Mouse (Mus musculus) R1 (cell line): ENCODE data around the gene Camkv.
A peak's percentile ranks its signal among the peaks of the same experiment; 100 is the strongest.

Experiments used
- DNase-seq: peaks from one replicate; pipeline ENCODE4 v3.0.0-alpha.2; 2018; ENCODE audit warnings: low read depth, low spot score

Gene Camkv

DNA sequence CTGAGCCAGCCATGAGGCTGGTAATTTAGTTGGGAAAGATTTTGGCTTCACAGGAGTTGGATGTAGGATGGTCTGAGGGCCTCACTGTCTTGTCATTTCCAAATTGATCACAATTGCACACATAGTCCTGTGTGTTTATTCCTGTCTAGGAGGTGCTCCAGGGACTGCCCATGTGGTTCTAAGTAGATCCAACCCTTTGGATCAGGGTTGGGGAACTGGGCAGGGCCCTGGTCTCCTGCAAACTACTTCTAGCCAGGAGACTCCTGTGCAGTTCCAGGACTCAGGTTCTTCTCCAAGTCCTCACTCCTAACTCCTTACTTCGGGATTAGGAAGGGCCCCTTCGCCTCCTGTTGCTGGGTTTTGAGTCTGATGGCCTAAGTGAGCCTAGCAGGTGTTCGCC, at the start of gene Camkv:
Gene Camkv (plus strand): TSS at position 301 of the 400 bp plus-strand sequence.
- no peak for DNase-seq

DNA sequence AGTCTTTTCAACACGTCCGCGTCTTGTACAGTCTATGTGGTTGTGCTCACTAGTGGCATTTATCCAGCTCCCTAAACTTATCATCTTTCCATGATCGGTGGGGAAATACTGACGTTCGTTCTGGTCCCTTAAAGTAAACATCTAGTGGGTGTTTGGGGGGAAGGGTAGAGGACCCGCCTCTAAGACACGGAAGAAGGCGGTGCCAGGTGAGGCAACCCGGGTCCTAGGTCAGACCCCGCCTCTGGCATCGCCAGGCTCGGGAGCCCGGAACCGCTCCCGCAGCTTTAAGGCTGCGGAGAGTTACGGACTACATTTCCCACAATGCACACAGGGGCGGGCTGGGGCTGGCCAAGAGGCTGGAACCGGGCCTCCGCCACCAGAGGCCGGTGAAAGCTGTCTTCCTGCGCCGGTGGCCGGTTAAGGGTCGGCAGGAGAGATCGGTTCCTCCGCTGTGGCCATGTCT, 47.6 kb upstream of the Camkv start, which contains the start of gene Mon1a:
Gene Mon1a (plus strand): TSS at position 348 of the 463 bp plus-strand sequence.
- DNase-seq: peak; percentile 91

GRCm38 (mm10) chr9:107888267-107888850, 47.1 kb upstream of the Camkv start:
- DNase-seq: peak; percentile 77

- no peak for DNase-seq
These were observed 45.2 kb upstream of the Camkv start for GRCm38 (mm10) chr9:107890260-107890659.

DNA sequence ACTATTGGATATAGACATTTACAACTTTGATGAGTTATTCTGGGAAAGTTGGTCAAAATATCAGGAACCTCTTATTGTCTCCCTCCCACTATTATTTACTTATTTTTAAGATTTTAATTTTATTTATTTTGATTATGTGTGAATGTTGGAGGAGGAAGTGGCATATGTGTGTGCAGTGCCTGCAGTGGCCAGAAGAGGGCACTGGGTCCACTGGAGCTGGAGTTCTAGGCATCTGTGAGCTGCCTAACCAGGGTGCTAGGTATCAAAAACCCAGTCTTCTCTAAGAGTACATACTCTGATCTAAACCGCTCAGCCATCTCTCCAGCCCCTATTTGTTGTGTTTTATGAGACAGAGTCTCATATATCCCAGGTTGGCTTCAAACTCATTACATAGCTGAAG, 44.5 kb upstream of the Camkv start:
- peak; percentile 64 for DNase-seq

DNA sequence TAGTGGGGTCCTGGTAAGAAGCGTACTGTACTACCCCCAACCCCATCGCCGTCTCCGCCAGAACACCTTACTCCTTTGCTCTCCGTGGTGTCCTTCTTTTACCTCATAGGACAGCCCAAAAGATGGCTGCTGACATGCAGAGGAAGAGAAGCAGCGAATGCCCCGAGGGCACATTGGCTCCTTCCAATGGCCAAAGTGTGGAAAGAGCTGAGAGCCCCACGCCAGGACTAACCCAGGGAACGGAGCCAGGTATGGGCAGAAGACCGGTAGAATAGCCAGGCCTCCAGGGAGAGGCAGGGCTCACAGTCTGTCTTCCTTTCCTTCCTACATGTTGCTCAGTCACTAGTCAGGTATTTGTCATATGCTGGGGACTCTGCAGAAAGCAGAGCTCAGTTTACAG, 36.9 kb upstream of the Camkv start:
- DNase-seq: no peak

GRCm38 (mm10) chr9:107899855-107900254, 35.6 kb upstream of the Camkv start:
- no peak for DNase-seq

- peak; percentile 95 for DNase-seq
These were observed 34.4 kb upstream of the Camkv start for GRCm38 (mm10) chr9:107900840-107901626.

DNA sequence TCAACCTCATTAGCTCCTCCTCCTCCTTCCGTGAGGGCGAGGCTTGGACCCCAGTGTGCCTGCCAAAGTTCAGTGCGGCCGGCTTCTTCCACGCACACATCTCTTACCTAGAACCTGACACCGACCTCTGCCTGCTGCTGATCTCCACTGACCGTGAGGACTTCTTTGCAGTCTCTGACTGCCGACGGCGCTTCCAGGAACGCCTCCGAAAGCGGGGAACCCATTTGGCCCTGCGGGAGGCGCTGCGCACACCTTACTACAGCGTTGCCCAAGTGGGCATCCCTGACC, 33.9 kb upstream of the Camkv start:
- DNase-seq: no peak

DNA sequence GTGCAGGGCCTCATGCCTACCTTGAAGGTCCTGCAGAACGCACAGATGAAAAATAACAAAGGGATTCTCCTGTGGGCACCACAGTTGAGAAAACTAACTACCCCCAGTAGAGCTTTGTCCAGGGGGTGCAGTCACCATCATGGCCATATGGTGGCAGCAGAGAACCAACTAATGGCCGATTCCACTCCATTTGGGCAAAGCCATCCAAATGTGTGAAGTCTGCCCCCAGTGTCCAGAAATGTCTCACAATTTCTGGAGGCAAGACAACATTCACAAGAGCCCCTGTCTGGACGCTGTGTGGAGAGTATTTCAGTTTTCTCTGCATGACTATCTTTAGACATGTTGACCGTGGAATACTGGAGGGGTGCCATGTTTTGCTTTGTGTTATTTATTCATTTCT, 30.7 kb upstream of the Camkv start:
- DNase-seq: peak; percentile 93

- DNase-seq: peak; percentile 79
These were observed 29.1 kb upstream of the Camkv start, which contains the start of gene Mst1r for GRCm38 (mm10) chr9:107906252-107906966. Gene Mst1r, plus strand, starts transcription at chr9:107906873.

GRCm38 (mm10) chr9:107906967-107907800, 28.3 kb upstream of the Camkv start:
- DNase-seq: no peak

DNA sequence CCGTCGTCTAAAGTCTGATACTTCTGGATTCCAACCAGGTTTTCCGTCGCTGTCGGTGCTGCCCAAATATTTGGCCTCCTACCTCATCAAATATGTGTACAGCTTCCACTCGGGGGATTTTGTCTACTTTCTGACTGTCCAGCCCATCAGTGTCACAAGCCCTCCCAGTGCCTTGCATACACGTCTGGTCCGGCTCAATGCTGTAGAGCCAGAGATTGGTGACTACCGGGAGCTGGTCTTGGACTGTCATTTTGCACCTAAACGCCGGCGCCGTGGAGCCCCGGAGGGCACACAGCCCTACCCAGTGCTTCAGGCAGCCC, 27.7 kb upstream of the Camkv start:
- DNase-seq: no peak

GRCm38 (mm10) chr9:107908410-107909158, 26.9 kb upstream of the Camkv start:
- no peak for DNase-seq

DNA sequence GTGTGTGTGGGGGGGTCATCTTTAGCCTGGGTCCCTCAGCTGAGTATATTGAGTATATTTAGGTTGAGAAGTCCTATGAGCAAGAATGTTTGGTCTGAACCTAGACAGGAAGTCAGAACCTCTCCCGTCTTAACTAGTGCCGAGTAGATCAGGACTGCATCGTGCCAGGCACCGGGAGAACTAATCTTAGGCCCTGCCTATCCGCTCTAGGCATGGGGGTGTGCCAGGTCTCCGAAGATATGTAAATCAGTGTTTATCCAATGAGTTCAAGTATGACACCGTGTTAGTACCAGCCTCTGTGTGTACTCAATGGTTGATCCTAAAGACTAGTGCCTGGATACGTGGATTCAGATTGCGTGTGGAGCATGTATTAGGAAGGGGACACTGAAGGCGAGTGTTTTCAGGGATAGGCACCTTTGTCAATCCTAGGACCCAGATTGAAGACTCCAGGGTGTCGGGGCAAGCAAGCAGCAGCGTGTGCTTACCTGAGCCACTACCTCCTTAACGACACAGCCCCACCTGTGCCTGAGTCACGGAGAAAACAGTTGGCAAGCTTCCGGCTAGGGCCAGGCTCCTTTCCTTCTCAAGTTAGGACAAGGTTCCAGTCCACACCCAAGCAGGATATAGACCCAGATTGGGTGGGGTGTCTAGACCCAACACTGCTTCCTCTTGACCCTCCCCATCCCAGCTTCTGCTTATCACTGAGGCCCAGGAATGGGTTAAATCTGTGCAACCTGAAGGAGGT, 25.3 kb upstream of the Camkv start:
- DNase-seq: no peak

DNA sequence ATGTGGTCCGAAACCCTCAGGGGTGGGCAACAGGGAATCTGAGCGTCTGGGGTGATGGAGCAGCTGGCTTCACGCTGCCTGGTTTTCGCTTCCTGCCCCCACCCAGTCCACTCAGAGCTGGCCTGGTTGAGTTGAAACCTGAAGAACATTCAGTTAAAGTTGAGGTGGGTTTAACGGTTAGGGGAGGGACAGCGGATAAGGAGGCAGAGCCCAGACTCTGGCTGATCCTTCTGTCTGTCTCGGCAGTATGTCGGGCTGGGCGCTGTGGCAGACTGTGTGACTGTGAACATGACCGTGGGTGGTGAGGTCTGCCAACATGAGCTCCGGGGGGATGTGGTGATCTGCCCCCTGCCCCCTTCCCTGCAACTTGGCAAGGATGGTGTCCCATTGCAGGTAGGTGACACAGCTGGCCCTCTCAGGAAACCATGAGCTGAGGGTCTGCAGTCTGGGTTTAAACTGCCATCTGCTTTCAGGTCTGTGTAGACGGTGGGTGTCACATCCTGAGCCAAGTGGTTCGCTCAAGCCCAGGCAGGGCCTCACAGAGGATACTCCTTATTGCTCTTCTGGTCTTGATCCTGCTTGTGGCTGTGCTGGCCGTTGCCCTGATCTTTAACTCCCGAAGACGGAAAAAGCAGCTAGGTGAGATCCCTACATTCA, 20.6 kb upstream of the Camkv start:
- no peak for DNase-seq

GRCm38 (mm10) chr9:107917895-107918608, 17.4 kb upstream of the Camkv start:
- DNase-seq: peak; percentile 80

GRCm38 (mm10) chr9:107918884-107919283, 16.6 kb upstream of the Camkv start:
- no peak for DNase-seq

DNA sequence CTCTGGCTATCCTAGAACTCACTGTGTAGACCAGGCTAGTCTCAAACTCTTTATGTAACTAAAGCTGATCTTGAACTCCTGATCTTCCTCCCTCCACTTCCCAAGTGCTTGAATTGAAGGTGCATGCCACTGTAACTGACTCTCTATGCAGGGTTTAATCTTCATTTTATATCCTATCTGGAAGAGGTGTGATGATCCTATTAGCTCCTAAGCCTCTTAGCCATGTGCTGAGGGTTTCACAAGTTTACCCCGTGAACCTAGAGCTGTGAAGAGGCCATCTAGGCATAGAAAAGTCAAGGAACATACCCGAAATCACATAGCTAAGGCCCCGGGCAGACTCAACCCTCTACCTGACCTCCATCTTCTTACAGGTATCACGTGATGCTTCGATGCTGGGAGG, 16.0 kb upstream of the Camkv start:
- DNase-seq: no peak
